Mouse (Mus musculus) heart, adult 11 months (tissue): ENCODE results near the gene Zwint.

ENCODE experiments used
- DNase-seq: peaks from one replicate; pipeline ENCODE4 v3.0.0; 2022

The Zwint gene

DNA sequence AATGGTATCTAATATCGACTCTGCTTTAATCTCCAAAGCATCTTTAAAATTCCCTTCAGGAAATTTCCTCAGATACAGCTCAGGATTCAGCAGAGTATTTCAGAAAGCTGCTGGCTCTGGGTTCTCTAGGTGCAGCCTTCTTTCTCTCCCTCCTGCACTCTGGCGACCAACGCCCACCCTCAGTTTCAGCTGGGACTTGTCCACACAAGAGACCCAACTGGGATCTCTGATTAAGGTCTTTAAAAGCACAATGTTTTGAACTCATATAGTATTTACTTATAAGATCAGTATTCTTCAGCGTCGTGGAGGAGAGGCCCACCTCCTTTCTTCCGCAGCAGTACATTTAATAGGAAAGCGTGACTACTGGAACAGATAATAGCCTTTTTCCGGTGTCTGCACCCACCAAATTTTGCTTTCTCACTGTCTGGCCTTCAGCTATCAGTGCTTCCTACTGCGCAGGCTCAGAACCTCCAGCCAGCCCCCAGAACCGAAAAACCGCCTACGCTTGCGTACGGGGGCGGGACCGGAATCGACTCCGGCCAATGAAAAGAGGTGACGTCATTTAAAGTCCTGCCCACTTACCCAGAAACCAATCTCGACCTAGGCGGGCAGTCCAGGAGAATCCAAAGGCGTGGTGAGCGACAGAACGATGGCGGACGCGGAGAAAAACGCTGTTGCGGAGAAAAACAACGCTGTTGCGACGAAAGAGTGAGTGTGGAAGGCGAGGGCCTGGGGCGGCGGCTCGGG lies at the start of gene Zwint:
TSS of gene Zwint (plus strand) at position 576 of the 747 bp plus-strand sequence.
- peak; percentile 100 for DNase-seq

- no peak for DNase-seq
Observed at GRCm38 (mm10) chr10:72613125-72613915, 41.3 kb upstream of the Zwint start.

DNA sequence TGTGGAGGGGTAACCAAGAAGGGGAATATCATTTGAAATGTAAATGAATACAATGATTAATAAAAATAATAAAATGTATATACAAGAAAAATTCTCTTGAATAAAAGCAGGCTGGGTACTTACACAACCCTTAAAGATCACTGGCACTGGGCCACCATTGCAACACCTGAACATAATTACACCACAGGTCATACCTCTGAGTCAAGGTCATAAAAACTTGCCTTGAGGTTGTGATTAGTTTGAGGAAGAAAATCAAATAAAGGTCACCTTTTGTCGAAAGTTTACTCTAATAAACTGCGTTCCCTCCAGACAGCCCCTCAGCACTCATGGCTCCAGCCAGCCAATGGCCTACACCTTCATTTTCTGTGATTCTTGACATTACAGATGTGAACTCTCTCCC lies 38.5 kb upstream of the Zwint start:
- no peak for DNase-seq

GRCm38 (mm10) chr10:72620527-72620926 lies 34.1 kb upstream of the Zwint start:
- DNase-seq: no peak

- DNase-seq: no peak
Observed at GRCm38 (mm10) chr10:72623561-72623960, 31.1 kb upstream of the Zwint start.

DNA sequence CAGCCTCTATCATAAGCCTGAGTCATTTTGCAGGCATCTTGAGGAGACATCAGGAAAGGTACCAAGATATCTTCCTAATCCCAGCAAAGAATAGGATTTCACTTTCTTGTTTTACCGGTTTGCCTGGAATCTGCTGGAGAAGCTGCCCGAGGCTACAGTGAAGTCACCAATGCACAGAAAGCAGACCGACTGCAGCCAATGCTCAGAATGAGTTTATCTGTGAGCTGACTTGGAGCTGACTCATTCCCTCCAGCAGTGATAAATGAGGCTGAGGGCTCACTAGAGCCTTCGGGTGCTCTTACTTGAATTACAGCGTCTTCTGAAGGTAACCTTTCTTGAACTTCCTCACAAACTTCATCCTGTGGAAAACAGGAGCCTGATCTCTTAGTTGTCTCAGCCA lies 20.5 kb upstream of the Zwint start:
- DNase-seq: no peak

- DNase-seq: no peak
Observed at GRCm38 (mm10) chr10:72650867-72651266, 3.8 kb upstream of the Zwint start.

DNA sequence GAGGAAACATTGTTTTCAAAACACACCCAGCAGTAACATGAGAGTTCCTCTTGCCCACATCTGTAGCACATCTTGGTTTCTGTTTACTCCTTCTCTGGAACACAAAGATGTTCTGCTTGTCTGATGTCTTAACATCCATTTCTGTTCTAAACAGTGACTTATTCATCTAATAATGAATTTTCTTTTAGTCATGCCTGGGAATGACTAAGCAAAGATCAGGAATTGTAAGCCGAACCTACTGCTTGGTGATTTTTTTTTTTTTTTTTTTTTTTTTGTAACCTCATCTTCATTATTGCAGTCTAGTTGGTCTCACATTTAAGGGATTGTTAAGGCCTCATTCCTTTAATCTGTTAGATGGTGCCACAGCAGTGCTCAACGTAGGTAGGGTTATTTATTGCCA lies 848 bp upstream of the Zwint start:
- DNase-seq: no peak

GRCm38 (mm10) chr10:72655017-72655509 lies 418 bp downstream of the Zwint start:
- DNase-seq: no peak

DNA sequence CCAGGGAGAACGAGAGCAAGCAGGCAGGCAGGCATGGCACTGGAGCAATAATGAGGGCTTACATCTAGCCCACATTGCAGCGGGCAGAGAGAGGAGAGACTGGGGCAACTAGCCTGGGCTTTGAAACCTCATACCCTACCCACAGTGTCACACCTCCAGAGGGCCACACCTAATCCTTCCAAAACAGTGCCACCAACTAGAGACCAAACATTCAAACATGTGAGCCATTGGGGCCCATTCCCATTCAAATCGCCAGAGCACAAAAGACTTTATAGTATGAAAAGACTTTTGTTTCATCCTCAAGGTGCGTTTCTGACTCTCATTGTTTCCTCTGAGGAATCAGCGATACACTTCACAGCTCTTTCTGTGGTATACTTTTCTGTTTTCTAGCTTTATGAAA lies 4.6 kb downstream of the Zwint start:
- DNase-seq: peak; percentile 65

DNA sequence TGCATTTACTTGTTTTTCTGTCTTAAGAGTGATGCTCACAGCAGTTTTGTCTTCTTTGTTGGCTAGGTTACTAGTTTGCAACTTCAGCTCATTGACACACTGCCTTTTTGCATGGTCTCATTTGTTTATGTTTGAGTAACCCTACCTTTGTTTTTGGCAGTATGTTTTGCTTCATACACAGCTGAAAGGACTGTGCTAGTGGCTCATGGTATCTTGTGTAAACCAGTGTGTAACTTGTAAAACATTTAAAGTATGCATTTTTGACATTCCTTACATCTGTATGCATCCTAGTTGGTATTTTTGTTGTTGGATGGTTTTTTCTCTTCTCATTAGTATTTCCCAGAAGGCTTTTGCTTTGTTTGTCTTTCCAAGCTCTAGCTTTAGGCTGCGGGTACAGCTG lies 5.7 kb downstream of the Zwint start:
- DNase-seq: no peak

GRCm38 (mm10) chr10:72667856-72668255 lies 13.2 kb downstream of the Zwint start:
- no peak for DNase-seq

DNA sequence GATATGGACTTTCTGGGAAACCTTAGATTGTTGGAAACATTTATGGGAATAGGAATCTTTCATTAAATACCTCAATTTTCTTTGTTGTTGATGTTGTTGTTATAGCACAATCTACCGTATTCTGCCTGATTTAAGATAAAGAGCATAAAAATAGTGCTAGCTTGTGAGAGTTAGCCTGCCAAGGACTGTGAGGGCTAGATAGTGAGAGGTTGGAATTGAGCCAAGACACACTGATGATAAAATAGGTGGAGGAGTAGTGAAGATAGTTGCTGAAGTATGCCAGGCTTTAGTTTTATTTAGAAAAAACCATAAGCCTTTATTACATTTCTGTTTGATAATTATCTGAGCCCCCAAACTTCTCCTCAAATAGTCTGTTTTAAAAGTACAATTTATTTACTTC lies 14.4 kb downstream of the Zwint start:
- no peak for DNase-seq

- no peak for DNase-seq
Observed at GRCm38 (mm10) chr10:72675971-72676370, 21.3 kb downstream of the Zwint start.

- no peak for DNase-seq
Observed at GRCm38 (mm10) chr10:72676550-72676949, 21.9 kb downstream of the Zwint start.

DNA sequence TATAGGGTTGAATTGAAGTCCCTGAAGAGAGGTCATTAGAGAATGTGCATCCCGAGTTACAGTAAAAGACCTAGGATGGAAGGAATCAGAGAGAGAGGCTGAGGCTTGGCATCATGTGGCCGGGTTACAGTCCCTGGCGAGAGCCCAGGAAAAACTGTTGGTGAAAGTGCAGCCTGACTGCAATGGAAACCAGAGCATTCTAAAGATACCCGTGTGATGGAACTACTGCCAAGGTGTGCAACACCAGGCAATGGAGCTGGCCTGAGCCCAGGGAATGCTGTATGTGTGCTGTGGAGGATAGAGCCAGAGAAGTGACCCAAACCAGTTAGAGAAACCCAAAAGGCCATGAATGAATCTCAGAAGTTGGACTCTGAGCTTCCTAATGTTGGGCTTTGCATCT lies 24.4 kb downstream of the Zwint start:
- peak; percentile 78 for DNase-seq

- no peak for DNase-seq
Observed at GRCm38 (mm10) chr10:72701092-72701491, 46.4 kb downstream of the Zwint start.

GRCm38 (mm10) chr10:72713754-72714153 lies 59.1 kb downstream of the Zwint start:
- DNase-seq: no peak
